Mouse (Mus musculus) macrophage (primary cell): Measurements from ENCODE around the gene Lhfpl3. TPM values are rescaled to one million over a fixed set of nuclear protein-coding genes. Genes with fewer than 3 reads are reported as not detected.
"Not testable (repeated sequence)": the region's sequence is repeated elsewhere in the genome, so short reads cannot be mapped to it uniquely, and the experiment has no call there.

ENCODE experiments used
- H3K27ac ChIP-seq: fragments of 350-480 bp; formaldehyde crosslinking; 2 replicates; pipeline ENCODE4 v1.9.0; 2021
- H3K36me3 ChIP-seq: fragments of 350-480 bp; formaldehyde crosslinking; 2 replicates; pipeline ENCODE4 v1.9.0; 2021; ENCODE audit errors: inconsistent target
- H3K4me3 ChIP-seq: fragments of 350-480 bp; formaldehyde crosslinking; 2 replicates; pipeline ENCODE4 v1.9.0; 2021; ENCODE audit errors: inconsistent target
- H3K79me2 ChIP-seq: fragments of 350-480 bp; formaldehyde crosslinking; 2 replicates; pipeline ENCODE4 v1.9.0; 2021; ENCODE audit errors: inconsistent target
- WGBS: methylation state at CpG from one replicate; pipeline ENCODE4 v1.1.7; 2026; ENCODE audit warnings: inconsistent platforms; ENCODE audit not compliant: missing documents; 5-methylcytosine and 5-hydroxymethylcytosine counted together
- polyA plus RNA-seq: library from polyadenylated mRNA; stranded (reverse); fragments of 250-400 nt; gene quantifications from 3 replicates; pipeline ENCODE4 v1.2.4, GENCODE M21; 2018; ENCODE audit warnings: inconsistent platforms
- total RNA-seq, 78 experiments: library from RNA; depleted of rRNA; stranded (reverse); fragments of 250-400 nt; gene quantifications; 1 replicate in 9 of 78; 2 replicates in 24 of 78; 3 replicates in 43 of 78; 4 replicates in 2 of 78; pipeline ENCODE4 v1.2.4; 2018; ENCODE audit warnings: inconsistent platforms in 56 of 78

Gene Lhfpl3
- total RNA-seq (2018; cell fraction: chromatin; rRNA removed), result not detected
- under 1 TPM in 1 of 26 experiments, not detected in 25; 0.03 TPM for total RNA-seq (2018; cell fraction: cytosol; rRNA removed)
- total RNA-seq (2018; cell fraction: nucleus; rRNA removed), result not detected
- polyA plus RNA-seq, result 0.09 TPM in 1 of 3 replicates, not detected in the others

DNA sequence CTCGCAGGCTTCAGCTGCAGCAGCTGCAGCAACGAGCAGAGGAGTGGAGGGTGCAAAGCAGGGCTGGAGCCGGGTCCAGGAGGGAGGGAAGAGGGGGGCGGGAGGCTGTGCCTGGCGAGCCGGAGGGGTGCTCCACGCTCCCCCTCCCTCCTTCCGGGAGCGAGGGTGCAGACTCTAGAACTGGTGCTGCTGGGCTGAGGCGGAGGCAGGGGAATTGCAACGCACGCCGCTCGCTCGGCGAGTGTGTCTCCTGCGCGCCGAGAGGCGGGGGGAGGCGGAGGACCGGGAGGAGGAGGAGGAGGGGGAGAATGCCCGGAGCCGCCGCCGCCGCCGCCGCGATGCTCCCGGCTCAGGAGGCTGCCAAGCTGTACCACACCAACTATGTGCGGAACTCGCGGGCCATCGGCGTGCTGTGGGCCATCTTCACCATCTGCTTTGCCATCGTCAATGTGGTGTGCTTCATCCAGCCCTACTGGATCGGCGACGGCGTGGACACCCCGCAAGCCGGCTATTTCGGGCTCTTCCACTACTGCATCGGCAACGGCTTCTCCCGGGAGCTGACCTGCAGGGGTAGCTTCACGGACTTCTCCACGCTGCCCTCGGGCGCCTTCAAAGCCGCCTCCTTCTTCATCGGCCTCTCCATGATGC lies at the start of gene Lhfpl3:
TSS of gene Lhfpl3 (plus strand) at position 175 of the 648 bp plus-strand sequence.
- H3K36me3 ChIP-seq, result no peaks in the 10 kb centered on the region
- 1% methylated on average over 27 of the region's 53 CpGs for WGBS
- H3K27ac ChIP-seq, result no peak within 1 kb of the TSS
- no peak within 1 kb of the TSS for H3K4me3 ChIP-seq
- no peaks in the 10 kb centered on the region for H3K79me2 ChIP-seq

GRCm38 (mm10) chr5:22706271-22706670 lies 39.6 kb upstream of the Lhfpl3 start:
- not testable (repeated sequence) for H3K4me3 ChIP-seq, H3K79me2 ChIP-seq, H3K27ac ChIP-seq, H3K36me3 ChIP-seq
- 82% methylated on average over 4 of the region's 4 CpGs for WGBS

DNA sequence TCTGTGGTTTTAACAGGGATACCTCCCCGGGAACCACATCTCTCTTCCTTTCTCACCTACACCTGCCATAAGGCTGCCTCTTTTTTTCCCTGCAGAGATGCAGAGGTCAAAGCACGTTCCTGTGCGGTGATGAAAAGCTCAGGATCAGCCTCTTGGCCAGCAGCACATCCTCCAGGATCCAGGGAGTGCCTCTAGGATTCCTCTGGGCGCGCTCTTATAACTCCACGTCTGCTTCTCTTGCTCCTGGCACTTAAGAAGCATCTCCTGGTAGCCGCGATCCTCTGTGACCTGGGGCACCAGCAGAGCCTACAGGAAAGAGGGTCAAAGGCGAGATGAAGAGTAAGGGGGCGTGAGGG lies 352 bp upstream of the Lhfpl3 start:
- Histone ChIP-seq H3K4me3 (no peak overlapping the region), H3K79me2 (no peaks in the 10 kb centered on the region), H3K27ac (no peak overlapping the region), H3K36me3 (no peaks in the 10 kb centered on the region)
- 7% methylated on average over 9 of the region's 10 CpGs for WGBS

DNA sequence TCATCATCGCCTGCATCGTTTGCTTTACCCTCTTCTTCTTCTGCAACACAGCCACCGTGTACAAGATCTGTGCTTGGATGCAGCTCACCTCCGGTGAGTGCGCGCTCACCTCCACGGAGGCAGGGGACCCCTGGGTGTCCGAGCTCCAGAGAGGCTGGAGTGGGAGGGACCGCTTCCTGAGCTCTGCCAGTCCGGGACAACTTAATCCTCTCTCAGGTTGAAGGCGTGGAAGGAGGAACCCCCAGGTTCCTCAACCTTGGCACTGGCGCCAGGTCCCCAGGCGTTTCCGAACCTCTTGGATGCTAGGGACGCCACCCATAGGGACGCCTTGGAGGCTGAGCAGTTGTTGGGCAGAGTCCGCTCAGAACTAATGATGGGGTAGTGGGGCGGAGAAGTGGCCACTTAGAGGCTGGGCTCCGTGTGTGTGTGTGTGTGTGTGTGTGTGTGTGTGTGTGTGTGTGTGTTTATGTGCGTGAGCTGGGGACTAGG lies 718 bp downstream of the Lhfpl3 start:
- no peaks in the 10 kb centered on the region for H3K79me2 ChIP-seq
- no peak overlapping the region for H3K27ac ChIP-seq
- 9% methylated on average over 13 of the region's 20 CpGs for WGBS
- no peak overlapping the region for H3K4me3 ChIP-seq
- no peaks in the 10 kb centered on the region for H3K36me3 ChIP-seq

DNA sequence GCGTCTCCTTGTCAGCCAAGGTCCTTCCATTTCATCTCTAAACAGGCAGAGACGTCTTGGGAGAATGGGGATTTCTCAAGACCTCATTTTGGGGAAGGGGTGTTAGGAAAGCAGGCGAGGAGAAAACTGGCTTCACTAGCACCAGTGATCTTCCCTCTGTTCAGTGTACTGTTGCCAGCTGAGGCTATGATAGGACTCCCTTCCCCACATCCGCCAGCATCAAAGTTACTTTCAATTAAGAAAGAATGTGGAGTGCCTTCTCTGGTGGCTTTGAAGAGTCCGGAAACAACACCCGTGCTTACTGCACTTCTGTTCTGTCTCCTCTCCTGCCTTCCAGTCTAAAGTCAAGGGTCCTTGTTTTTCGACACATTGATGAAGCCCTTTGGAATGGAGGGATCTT lies 1.4 kb downstream of the Lhfpl3 start:
- Histone ChIP-seq H3K79me2 (no peaks in the 10 kb centered on the region), H3K27ac (no peak overlapping the region), H3K36me3 (no peaks in the 10 kb centered on the region), H3K4me3 (no peak overlapping the region)
- 4% methylated on average over 7 of the region's 7 CpGs for WGBS

DNA sequence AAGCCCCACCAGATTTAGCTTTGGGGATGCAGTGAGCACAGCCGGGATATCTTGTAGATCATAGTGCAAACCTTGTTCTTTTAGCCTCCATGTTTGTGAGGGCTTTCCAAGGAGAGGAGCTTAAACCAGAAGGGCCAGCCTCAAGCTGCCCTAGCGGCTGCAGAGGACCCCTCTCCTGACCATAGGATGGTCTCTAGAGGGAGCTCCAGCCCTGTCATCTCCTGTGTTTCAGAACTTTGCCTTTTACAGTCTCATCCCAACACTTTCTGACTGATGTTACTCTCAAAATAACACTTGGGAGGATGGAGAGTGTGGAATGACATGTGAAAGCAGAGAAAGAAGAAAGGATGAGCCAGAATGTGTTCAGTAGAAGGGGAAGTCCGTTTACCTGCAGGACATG lies 11.4 kb downstream of the Lhfpl3 start:
- WGBS, result 44% methylated on average over 3 of the region's 3 CpGs
- Histone ChIP-seq H3K79me2 (no peaks in the 10 kb centered on the region), H3K4me3 (no peak overlapping the region), H3K36me3 (no peaks in the 10 kb centered on the region), H3K27ac (no peak overlapping the region)

DNA sequence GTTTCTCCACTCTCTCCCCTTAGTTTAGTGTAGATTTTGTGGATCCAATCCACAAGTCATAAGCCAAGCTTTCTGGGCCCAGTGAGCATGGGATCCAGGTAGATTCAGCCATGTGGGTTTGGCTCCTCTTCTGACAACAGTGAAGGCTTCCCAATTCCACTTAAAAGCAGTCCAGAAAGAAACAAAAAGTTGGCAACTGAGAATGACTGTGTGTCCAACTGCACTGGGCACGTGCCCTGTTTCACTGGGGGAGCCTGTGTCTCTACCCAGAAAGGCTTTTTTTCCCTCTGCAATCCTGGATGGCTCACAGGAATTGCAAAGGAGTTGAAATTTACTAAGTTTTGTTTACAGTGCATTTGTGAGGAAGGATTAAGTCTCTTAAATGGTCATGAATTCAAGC lies 24.9 kb downstream of the Lhfpl3 start:
- Histone ChIP-seq H3K36me3 (no peaks in the 10 kb centered on the region), H3K4me3 (no peak overlapping the region), H3K27ac (no peak overlapping the region), H3K79me2 (no peaks in the 10 kb centered on the region)
- 43% methylated on average over 1 of the region's 1 CpGs for WGBS

GRCm38 (mm10) chr5:22795361-22795760 lies 49.5 kb downstream of the Lhfpl3 start:
- WGBS, result 93% methylated on average over 1 of the region's 1 CpGs
- no peaks in the 10 kb centered on the region for H3K36me3 ChIP-seq
- H3K27ac ChIP-seq, result no peak overlapping the region
- H3K79me2 ChIP-seq, result no peaks in the 10 kb centered on the region
- H3K4me3 ChIP-seq, result no peak overlapping the region

- no peaks in the 10 kb centered on the region for H3K79me2 ChIP-seq
- H3K27ac ChIP-seq, result no peak overlapping the region
- 78% methylated on average over 4 of the region's 4 CpGs for WGBS
- H3K4me3 ChIP-seq, result no peak overlapping the region
- no peaks in the 10 kb centered on the region for H3K36me3 ChIP-seq
Observed at GRCm38 (mm10) chr5:22813426-22813825, 67.6 kb downstream of the Lhfpl3 start.

- no peak overlapping the region for H3K4me3 ChIP-seq
- H3K36me3 ChIP-seq, result no peaks in the 10 kb centered on the region
- H3K79me2 ChIP-seq, result no peaks in the 10 kb centered on the region
- WGBS, result 91% methylated on average over 3 of the region's 3 CpGs
- H3K27ac ChIP-seq, result no peak overlapping the region
Observed at GRCm38 (mm10) chr5:22829822-22830450, 84.1 kb downstream of the Lhfpl3 start.

DNA sequence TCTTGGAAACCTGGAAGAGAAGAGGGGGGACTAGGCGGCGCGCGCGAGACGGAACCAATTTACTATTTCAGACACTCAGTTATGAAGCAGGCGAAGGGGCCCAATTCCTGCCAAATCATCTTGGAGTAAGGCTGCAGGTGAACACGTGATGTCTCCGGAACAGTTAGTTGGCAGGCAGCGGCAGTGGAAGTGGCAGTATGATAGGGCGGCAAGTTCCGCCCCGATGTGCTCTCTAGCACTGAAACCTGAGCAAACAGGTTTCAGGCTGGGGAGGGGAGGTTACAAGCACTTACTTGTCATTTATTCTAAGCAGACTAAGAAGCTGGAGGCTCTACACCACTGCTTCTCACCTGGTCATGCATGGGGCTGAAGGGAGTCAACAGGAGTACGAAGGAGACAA lies 105.7 kb downstream of the Lhfpl3 start:
- no peak overlapping the region for H3K4me3 ChIP-seq
- 79% methylated on average over 14 of the region's 14 CpGs for WGBS
- no peaks in the 10 kb centered on the region for H3K36me3 ChIP-seq
- no peak overlapping the region for H3K27ac ChIP-seq
- no peaks in the 10 kb centered on the region for H3K79me2 ChIP-seq

GRCm38 (mm10) chr5:22853503-22853902 lies 107.6 kb downstream of the Lhfpl3 start:
- H3K79me2 ChIP-seq, result no peaks in the 10 kb centered on the region
- H3K27ac ChIP-seq, result no peak overlapping the region
- H3K4me3 ChIP-seq, result no peak overlapping the region
- no peaks in the 10 kb centered on the region for H3K36me3 ChIP-seq
- WGBS, result 84% methylated on average over 2 of the region's 2 CpGs

DNA sequence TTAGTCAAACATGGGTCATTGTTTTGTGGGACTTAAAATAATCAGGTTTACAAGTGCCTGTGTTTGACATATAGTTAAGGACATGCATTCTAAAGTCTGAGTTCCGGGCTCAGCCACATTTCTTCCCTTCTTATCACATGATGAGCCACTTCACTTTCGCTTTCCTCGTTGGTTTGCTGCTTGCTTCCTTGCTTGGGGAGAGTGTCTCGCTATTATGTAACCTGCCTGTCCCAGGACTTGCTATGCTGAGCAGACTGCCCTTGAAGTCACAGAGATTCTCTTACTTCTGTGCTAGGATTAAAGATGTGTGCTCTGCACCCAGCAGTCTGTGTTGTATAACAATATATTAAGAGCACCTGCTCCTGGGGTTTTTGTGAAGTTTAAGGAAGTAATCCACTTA lies 110.6 kb downstream of the Lhfpl3 start:
- no peaks in the 10 kb centered on the region for H3K36me3 ChIP-seq
- 30% methylated on average over 4 of the region's 4 CpGs for WGBS
- no peaks in the 10 kb centered on the region for H3K79me2 ChIP-seq
- H3K4me3 ChIP-seq, result no peak overlapping the region
- H3K27ac ChIP-seq, result no peak overlapping the region

GRCm38 (mm10) chr5:22861399-22861798 lies 115.5 kb downstream of the Lhfpl3 start:
- Histone ChIP-seq H3K36me3 (no peaks in the 10 kb centered on the region), H3K4me3 (no peak overlapping the region), H3K79me2 (no peaks in the 10 kb centered on the region), H3K27ac (no peak overlapping the region)
- 60% methylated on average over 1 of the region's 1 CpGs for WGBS

DNA sequence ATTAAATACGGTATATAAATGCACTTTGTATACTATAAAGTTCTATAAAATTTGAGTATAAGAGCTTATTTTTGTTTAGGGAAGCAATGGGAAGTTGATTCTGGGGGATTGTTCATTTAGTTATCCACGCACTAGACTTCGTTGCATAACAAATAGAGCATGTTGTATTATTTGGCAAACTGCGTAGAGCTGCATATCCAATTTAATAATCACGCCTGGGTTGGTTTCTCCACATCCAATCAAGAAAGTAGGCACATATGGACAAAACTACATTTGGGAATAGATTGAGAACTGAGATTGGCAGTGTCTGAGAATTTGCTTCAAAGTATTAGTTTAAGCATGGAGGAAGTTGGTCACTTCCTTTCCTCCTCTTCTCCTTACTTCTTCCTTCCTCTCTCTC lies 123.2 kb downstream of the Lhfpl3 start:
- H3K27ac ChIP-seq, result no peak overlapping the region
- no peaks in the 10 kb centered on the region for H3K79me2 ChIP-seq
- no peak overlapping the region for H3K4me3 ChIP-seq
- H3K36me3 ChIP-seq, result no peaks in the 10 kb centered on the region
- WGBS, result 96% methylated on average over 5 of the region's 5 CpGs
